Mouse (Mus musculus): ENCODE measurements at regions not wholly inside any gene's neighbourhood (a gene's known extent, or its start where the extent isn't known, plus 50 kb on each side); places are given as distances from the start of the nearest gene placed in this dataset.

DNA sequence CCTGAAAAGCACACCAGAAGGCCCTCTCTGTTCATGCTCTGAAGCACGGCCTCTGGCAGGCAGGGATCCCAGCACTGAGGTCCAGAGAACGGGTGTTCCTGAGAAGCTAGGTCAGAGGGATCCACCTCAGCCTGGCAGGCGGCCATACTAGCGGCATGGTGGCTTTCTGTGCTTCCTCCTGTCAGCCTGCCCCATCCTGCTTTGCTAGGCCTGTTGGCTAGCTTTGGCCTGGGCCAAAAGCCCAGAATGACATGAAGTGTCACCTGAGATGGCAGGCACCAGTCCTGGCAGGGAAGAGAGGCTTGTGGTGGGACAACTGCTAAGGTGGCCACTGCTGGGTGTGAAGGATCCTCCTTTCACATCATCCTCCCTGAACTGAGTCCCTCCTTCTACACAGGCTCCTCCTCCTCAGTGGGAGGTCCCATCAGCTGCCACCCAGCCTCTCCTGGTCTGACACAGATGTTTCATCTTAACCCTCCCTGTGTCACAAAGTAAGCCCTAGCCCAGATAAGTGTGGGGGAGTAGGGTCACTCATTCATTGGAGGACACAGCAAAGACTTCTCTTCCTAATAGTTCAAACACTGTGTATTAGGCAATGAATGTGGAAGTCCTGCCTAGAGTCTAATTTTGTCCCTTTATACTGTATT is 154.5 kb downstream of the Pja1 start:
- TF ChIP-seq CTCF (IDR thresholded peaks at IDR 0.05; ENCODE audit: control insufficient read depth, insufficient read depth, insufficient read length): no peak
- TF ChIP-seq MYOD1 (IDR thresholded peaks at IDR 0.05; ENCODE audit: control insufficient read depth, insufficient read length, low read depth): no peak
